Mouse (Mus musculus): Measurements from ENCODE around the gene Pdzk1ip1.

Gene Pdzk1ip1

DNA sequence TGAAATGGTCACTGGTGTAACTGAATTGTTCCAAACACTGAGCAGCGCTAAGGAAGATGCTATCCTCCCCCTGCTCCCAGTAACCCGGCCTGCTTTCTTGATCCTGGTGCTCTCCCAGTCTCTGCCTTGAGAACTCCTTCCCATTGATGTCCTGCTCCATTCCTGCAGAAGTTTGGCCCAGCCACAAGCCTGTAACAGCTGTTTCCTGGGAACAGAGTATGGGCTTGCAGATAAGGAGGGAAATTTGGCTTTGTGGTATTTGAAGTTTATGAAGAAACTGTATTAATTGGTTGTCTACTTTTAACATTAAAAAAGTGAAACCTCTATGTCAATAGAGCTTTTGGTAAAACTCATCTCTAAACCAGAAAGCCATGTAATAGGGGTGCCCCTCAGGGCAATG, 35.0 kb downstream of the Pdzk1ip1 start:
- no peak for DNase-seq (ENCODE audit: low read depth, low spot score)
- no peaks in the 10 kb centered on the region for H3K36me3 ChIP-seq (ENCODE audit: control insufficient read depth, insufficient read depth, low read length, poor library complexity, severe bottlenecking)
- no peaks in the 10 kb centered on the region for H3K27me3 ChIP-seq (ENCODE audit: control insufficient read depth, insufficient read depth, low read length, poor library complexity, severe bottlenecking)

DNA sequence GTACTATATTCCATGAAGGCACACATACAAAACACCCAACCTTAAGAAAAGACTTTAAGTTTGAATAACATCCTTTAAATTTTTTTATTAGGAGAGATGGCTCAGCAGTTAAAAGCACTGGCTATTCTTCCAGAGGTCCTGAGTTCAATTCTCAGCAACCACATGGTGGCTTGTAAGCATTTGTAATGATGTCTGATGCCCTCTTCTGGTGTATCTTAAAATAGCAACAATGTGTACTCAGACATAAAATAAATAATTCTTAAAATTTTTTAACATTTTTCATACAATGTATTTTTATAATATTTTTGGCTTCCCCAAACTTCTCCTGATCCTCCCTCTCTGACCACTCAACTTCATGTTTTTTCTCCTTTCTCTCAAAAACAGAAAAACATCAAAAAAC, 36.2 kb downstream of the Pdzk1ip1 start:
- no peak for DNase-seq (ENCODE audit: low read depth, low spot score)
- H3K27me3 ChIP-seq (ENCODE audit: control insufficient read depth, insufficient read depth, low read length, poor library complexity, severe bottlenecking): no peaks in the 10 kb centered on the region
- H3K36me3 ChIP-seq (ENCODE audit: control insufficient read depth, insufficient read depth, low read length, poor library complexity, severe bottlenecking): no peaks in the 10 kb centered on the region

DNA sequence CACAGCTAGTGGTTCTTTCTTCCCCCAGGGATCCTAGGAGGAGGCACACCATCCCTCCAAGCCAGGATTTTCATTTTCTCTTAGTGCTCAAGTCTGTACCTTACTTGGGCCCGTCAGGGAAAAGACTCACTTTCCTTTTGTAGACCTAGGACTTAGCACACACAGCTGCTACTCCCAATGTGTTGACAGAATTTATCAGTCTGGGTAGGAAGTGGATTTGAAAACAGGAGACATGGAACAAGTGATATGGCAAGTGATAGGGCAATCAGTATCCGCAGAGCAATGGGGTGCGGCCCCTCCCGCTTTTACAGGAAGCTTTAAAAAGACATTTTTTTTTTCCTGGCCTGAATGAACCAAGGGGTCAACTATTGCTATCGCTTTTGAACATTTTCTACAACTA, 44.6 kb downstream of the Pdzk1ip1 start:
- H3K27me3 ChIP-seq (ENCODE audit: control insufficient read depth, insufficient read depth, low read length, poor library complexity, severe bottlenecking): no peaks in the 10 kb centered on the region
- no peak for DNase-seq (ENCODE audit: low read depth, low spot score)
- H3K36me3 ChIP-seq (ENCODE audit: control insufficient read depth, insufficient read depth, low read length, poor library complexity, severe bottlenecking): no peaks in the 10 kb centered on the region

DNA sequence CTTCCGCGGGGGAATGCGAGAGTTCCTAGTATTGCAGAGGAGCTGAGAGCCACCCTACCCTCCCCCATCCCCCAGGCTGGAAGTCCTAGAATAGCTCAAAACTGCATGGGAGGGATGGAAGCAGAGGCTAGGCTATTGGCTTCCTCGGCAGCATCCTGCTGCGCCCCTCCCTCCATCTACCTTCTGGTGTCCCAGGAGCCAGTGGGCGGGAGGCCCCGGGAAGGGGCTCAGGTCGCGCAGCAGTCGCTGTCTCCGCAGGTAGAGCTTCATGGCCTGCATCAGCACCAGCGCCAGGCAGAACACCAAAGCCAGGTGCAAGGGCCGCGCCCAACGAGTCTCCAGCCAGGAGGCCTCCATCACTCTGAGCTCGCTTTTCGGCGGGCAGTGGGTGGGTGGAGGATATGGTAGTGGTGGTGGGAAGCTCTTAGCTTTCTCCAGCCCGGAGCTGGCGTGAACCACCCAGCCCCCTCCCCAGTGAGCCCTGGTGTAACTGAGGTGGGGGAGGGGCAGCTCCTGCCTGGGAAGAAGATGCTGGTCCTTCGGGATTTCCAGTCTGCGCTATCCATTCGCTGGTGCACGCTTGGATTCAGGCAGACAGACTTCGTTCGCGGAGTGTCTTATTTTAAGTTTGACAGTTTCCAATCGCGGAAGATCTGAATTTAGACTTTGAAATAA, 45.2 kb downstream of the Pdzk1ip1 start, which contains the start of gene Cyp4x1:
Gene Cyp4x1, minus strand, starts transcription at position 661 of the 675 bp plus-strand sequence.
- no peak for DNase-seq (ENCODE audit: low read depth, low spot score)
- no peaks in the 10 kb centered on the region for H3K36me3 ChIP-seq (ENCODE audit: control insufficient read depth, insufficient read depth, low read length, poor library complexity, severe bottlenecking)
- no peaks in the 10 kb centered on the region for H3K27me3 ChIP-seq (ENCODE audit: control insufficient read depth, insufficient read depth, low read length, poor library complexity, severe bottlenecking)

DNA sequence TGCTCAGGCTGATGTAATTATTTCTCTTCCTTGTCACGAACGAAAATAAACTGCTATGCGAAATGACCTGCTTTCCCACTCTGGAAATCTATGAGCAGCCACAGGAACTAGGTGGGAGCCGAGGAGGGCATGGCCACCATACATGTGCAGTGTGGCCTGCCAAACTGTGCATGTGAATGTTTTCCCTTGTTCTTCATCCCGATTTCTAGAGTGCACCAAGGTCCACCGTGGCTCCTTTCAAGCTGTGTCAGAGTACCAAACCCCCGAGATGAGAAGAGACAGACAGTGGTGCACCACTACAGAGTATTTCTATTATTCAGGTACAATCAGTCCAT, 45.8 kb downstream of the Pdzk1ip1 start:
- DNase-seq (ENCODE audit: low read depth, low spot score): no peak
- no peaks in the 10 kb centered on the region for H3K27me3 ChIP-seq (ENCODE audit: control insufficient read depth, insufficient read depth, low read length, poor library complexity, severe bottlenecking)
- H3K36me3 ChIP-seq (ENCODE audit: control insufficient read depth, insufficient read depth, low read length, poor library complexity, severe bottlenecking): no peaks in the 10 kb centered on the region
